Mouse (Mus musculus): ENCODE measurements around the gene Tmem223.

Gene Tmem223

DNA sequence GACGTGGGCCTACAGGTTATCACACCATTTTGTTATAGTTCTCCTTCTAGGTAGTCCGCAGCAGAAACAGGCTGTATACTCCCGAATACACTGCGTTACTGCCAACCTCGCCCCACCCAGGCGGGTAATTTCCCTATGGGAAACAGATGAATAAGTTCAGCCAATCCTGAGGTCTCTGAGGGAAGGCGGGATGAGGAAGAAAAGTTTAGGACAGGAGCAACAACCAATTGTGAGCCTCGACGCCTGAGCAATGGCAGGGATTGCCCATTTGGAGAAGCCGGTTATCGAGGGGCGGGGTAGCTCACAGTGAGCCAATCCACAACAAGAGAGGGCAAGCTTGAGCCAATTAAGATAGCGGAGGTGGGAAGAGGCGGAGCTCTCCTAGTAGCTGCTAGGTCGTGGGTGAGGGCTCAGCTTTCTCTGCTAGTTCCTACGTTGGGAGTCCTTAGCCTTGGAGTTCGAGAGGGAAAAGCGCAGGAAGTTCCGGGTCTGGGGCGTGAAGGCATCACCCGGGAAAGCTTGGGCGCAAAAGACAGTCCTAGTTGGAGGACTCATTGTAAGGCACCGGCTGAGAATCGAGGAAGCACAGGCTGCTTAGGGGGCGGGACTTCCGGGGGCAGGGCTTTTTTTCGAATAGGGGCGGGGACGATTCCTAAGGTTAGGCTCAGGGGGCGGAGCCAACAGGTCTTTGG lies 31.5 kb downstream of the Tmem223 start, which contains the start of gene Zbtb3:
Zbtb3 (plus strand) TSS at position 426 of the 692 bp plus-strand sequence.
- CTCF ChIA-PET: interaction anchor here (0.5 to 1.3 kb wide), 4 partner anchors 14 to 119 kb away, joined by 3 to 5 read pairs (median 4); no protein-coding TSS in a partner anchor

DNA sequence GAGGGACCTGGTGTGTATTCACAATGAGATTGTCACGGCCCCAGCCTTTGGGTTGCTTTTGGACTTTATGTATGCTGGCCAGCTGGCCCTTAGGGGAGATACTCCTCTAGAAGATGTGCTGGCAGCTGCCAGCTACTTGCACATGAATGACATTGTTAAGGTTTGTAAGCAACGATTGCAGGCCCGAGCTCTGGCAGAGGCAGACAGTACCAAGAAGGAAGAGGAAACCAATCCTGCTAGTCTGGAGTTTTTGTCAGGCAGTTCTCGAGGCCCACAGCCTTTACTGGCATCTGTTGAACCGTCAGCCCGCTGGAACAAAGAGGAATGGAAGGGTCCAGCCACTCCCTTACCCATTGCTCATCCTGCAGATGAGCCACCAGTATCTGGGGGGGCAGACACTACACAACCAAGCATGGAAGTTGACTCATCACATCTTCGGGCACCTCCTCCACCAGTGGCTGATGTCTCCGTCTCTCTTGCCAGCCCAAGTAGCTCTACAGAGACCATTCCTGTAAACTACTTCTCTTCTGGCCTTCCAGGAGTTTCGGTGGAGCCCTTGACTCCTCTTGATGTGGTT lies 32.5 kb downstream of the Tmem223 start:
- CTCF ChIA-PET: interaction anchor here (1.3 kb wide), 1 partner anchor 27 kb away, joined by 3 read pairs; no protein-coding TSS in a partner anchor

DNA sequence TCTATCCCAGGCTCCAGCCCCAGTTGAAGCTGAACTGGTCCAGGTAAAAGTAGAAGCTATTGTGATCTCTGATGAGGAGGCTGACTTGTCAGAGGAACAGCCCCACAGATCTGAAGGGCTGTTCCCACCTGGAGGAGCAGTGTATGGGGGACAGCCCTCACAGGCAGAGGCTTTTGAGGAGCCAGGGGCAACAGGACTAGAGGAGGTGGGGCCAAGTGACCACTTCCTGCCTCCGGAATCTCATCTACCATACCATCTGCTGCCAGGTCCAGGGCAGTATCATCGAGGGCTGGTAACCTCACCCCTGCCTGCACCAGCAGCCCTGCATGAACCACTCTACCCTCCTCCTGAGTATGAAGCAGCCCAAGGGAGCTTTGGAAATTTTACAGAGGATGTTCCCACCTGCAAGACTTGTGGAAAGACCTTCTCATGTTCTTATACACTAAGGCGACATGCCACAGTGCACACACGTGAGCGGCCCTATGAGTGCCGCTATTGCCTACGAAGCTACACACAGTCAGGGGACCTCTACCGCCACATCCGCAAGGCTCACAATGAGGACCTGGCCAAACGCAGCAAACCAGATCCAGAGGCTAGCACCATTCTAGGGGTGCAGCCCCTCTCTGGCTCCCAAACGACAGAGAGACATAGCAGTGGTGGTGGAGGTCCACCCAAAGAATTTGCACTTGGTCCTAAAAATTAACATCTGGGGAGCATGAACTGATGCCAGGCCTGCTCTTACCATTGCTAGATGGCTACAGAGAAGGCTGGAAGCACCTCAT lies 33.3 kb downstream of the Tmem223 start:
- CTCF ChIA-PET: interaction anchor here (1.3 kb wide), 1 partner anchor 26 kb away, joined by 3 read pairs; no protein-coding TSS in a partner anchor

DNA sequence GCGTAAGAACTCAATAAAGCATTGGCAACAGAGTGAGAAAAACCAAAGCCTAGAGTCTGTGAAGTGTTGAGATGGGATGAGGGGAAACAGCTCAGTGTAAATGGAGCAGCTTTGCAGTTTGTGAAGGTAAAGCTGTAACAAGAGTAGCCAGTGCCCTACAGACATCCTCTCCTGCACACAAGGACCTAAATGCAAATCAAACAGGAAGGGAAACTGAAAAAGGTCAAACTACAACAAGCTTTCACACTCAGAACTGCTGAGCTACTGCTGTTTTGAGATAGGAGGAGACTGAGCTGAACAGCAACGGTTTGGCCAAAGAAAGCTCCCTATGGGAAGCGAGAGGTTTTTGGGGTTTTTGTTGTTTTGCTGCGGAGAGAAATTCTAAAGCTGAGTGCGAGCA lies 36.0 kb downstream of the Tmem223 start:
- CTCF ChIA-PET: interaction anchor here (0.6 to 1.5 kb wide), 2 partner anchors 8 to 13 kb away, joined by 3 to 11 read pairs; partner anchors contain the start of genes Hnrnpul2, Polr2g and Ttc9c

DNA sequence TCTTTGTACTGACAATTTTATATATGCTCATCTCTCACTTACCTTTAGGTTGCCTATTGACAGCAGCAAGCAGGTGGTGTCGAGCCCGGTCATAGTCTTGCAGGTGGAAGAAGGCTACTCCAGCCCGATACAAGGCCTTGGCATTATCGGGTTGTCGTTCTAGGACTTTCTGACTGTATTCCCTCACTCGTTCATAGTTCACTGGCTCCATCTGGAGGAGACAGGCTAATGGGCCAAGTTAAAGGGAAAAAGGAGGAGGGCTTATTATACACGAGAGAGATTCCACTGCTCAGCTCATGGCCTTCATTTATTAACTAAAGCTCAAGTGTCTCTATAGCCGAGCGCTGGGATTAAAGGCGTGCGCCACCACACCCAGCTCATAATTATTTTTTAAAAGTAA lies 45.0 kb downstream of the Tmem223 start:
- CTCF ChIA-PET: no interaction called here

DNA sequence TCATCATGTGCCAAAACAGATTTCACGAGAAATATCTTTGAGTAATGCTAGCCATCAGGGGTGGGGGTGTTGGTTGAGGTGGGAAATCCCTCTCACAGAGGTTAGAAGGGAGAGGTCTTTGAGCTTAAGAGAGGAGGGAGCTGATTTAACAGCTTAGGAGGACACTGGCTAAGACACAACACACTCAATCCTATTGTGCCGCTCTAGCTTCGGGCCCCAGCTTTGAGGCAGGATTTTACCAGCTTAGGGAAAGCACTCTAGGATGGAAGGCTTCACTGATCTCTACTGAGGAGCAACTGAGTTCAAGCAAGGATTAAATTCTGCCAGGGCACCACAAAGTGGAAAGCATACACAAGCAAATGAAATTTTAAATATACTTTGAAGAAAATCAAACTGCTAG lies 46.2 kb downstream of the Tmem223 start:
- CTCF ChIA-PET: no interaction called here

GRCm38 (mm10) chr19:8818301-8818798 lies 47.6 kb downstream of the Tmem223 start:
- CTCF ChIA-PET: interaction anchor here (1.3 kb wide), 1 partner anchor 20 kb away, joined by 3 read pairs; the partner anchor contains the start of gene Polr2g

DNA sequence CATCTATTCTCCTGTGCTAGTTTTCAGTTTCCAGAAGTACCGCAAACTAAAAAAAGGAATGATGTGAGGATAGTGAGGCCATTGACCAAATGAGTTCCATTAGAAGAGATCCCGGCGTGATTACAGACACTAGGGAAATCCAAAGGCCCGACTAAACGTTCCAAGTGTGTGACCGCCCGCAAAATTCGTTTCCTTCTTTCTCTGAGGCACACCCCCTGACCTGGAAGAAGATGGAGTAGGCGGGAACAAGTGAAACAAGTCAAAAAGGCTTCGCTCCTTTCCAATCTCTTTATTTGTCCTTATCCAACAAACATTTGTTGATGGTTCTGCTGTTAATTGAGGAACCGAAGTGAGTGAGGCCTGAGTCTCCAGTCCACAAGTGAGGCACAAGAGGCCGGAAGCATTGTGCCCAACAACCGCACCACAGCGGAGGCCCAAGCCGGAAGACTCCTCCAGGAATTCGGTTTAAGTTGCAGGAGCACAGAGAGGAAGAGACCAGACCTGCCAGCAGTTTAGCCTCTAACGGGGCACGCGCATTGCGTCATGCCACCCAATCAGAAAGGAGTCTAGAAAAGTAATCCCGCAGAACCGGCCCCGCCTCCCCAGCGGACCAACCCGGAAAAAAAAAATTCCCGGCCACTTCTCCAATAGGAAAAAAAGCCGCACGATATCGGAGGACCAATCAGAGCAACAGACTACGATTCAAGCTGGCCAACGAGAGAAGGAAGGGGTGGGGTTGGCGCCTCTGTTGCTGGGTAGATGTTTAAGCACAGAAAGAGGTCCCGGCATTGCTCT lies 48.2 kb downstream of the Tmem223 start, which contains the start of gene Ttc9c:
Ttc9c (minus strand) TSS at position 533 of the 795 bp plus-strand sequence.
- CTCF ChIA-PET: interaction anchor here (1.3 to 2.1 kb wide), 2 partner anchors 12 to 20 kb away, joined by 3 to 11 read pairs; partner anchors contain the start of gene Polr2g

GRCm38 (mm10) chr19:8819596-8820423 lies 49.0 kb downstream of the Tmem223 start, which contains the start of gene Hnrnpul2:
Hnrnpul2 (plus strand) TSS chr19:8820010.
- CTCF ChIA-PET: interaction anchor here (1.3 to 2.1 kb wide), 3 partner anchors 13 to 27 kb away, joined by 3 to 11 read pairs (median 3); partner anchors contain the start of gene Polr2g

GRCm38 (mm10) chr19:8820424-8820956 lies 49.7 kb downstream of the Tmem223 start:
- CTCF ChIA-PET: interaction anchor here (0.9 to 2.1 kb wide), 5 partner anchors 9 to 28 kb away, joined by 3 to 11 read pairs (median 4); partner anchors contain the start of gene AC129217.1

DNA sequence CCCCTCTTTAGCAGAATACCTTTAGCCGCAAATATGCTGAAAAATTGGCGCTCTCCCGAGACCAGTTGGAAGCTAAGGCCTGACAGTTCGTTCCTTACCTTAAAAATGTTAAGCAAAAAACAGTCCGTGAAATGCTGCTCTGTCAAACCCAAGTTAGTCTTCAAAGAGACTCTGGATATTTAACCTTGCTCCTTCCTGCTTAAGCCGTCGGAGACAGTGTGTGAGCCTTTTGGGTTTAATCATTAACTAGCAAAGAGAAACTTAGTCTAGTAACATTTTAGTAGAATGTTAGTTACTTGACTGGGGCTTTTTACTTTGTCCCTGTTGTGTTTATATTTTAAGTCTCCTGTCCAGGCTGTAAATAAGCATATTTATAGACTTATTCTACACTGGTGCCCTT lies 50.4 kb downstream of the Tmem223 start:
- CTCF ChIA-PET: interaction anchor here (0.6 to 2.1 kb wide), 6 partner anchors 8 to 41 kb away, joined by 3 to 11 read pairs (median 4); partner anchors contain the start of gene AC129217.1
